Mouse (Mus musculus) adrenal gland, adult 8-10 months (tissue): ENCODE measurements at regions not wholly inside any gene's neighbourhood (a gene's known extent, or its start where the extent isn't known, plus 50 kb on each side); places are given as distances from the start of the nearest gene placed in this dataset.

Experiments
- DNase-seq: peaks from one replicate; pipeline ENCODE4 v3.0.0; 2022

GRCm38 (mm10) chr13:56021716-56022115 lies 114.4 kb downstream of the H2afy start:
- no peak for DNase-seq

GRCm38 (mm10) chr13:56014006-56014405 lies 122.2 kb downstream of the H2afy start:
- no peak for DNase-seq

GRCm38 (mm10) chr13:56010416-56010815 lies 125.7 kb downstream of the H2afy start:
- no peak for DNase-seq

GRCm38 (mm10) chr13:56006827-56007226 lies 129.3 kb downstream of the H2afy start:
- no peak for DNase-seq

GRCm38 (mm10) chr13:56005746-56006145 lies 130.4 kb downstream of the H2afy start:
- no peak for DNase-seq

- peak; percentile 94 for DNase-seq
These were observed 132.3 kb downstream of the H2afy start for GRCm38 (mm10) chr13:56003724-56004393.

GRCm38 (mm10) chr13:55995255-55995654 lies 140.9 kb downstream of the H2afy start:
- DNase-seq: no peak

GRCm38 (mm10) chr13:55994460-55994859 lies 141.7 kb downstream of the H2afy start:
- peak; percentile 74 for DNase-seq

GRCm38 (mm10) chr13:55992699-55993098 lies 143.5 kb downstream of the H2afy start:
- no peak for DNase-seq

GRCm38 (mm10) chr13:55991216-55991615 lies 144.9 kb downstream of the H2afy start:
- DNase-seq: no peak

GRCm38 (mm10) chr13:55990186-55990585 lies 146.0 kb downstream of the H2afy start:
- no peak for DNase-seq

- no peak for DNase-seq
These were observed 146.8 kb downstream of the H2afy start for GRCm38 (mm10) chr13:55989401-55989800.

GRCm38 (mm10) chr13:55985396-55985795 lies 149.4 kb upstream of the Pitx1 start:
- no peak for DNase-seq

GRCm38 (mm10) chr13:55984772-55985171 lies 148.8 kb upstream of the Pitx1 start:
- DNase-seq: no peak

- DNase-seq: no peak
These were observed 147.9 kb upstream of the Pitx1 start for GRCm38 (mm10) chr13:55983851-55984250.

- DNase-seq: no peak
These were observed 145.0 kb upstream of the Pitx1 start for GRCm38 (mm10) chr13:55981041-55981440.

- no peak for DNase-seq
These were observed 141.9 kb upstream of the Pitx1 start for GRCm38 (mm10) chr13:55977902-55978301.

- no peak for DNase-seq
These were observed 141.0 kb upstream of the Pitx1 start for GRCm38 (mm10) chr13:55976911-55977381.

- no peak for DNase-seq
These were observed 138.1 kb upstream of the Pitx1 start for GRCm38 (mm10) chr13:55974105-55974504.

GRCm38 (mm10) chr13:55970687-55971086 lies 134.7 kb upstream of the Pitx1 start:
- no peak for DNase-seq

GRCm38 (mm10) chr13:55969473-55969872 lies 133.5 kb upstream of the Pitx1 start:
- no peak for DNase-seq

- DNase-seq: no peak
These were observed 131.2 kb upstream of the Pitx1 start for GRCm38 (mm10) chr13:55967151-55967550.

- DNase-seq: peak; percentile 45
These were observed 127.1 kb upstream of the Pitx1 start for GRCm38 (mm10) chr13:55963005-55963620.

GRCm38 (mm10) chr13:55962254-55962866 lies 126.4 kb upstream of the Pitx1 start:
- no peak for DNase-seq
